Comparison of ENCODE assay signal across 28 mouse cellular contexts in the genomic region with DNA sequence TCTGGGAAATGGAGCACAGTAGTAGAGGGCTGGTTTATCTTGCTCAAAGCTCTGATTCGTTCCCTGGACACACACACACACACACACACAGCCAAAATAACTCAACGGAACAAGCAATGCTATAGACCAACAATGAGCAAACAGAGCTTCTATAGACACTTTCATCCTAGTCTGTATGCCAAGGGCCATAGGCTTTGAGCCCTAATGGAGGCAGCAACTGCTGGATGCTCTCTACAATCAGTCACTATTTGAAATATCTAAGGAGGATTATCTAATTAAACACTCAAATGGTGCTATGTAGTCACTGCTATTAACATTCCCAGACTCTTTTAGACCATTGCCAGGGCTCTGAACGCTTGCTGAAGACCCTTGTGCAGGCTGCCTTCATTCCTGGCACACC. TPM values are rescaled to one million over a fixed set of nuclear protein-coding genes. Genes with fewer than 3 reads are reported as not detected.
DNase-seq lines count a peak whose midpoint lies in the region; ATAC-seq and TF ChIP-seq lines count a peak whose summit lies in the region.
"Had no signal": no experiment of that assay in that cellular context is flagged by ENCODE, and none has a peak within 500 bp of the region (broad histone marks: within the 10 kb centered on the region; RNA-seq: fewer than 3 reads in every experiment).

No protein-coding gene starts in this region.

- no peak for TF ChIP-seq CTCF in olfactory bulb, adult 2 months (IDR thresholded peaks at IDR 0.05; ENCODE audit: insufficient read depth, low read depth, low read length)

- no peak overlapping the region for H3K9ac ChIP-seq in lung, embryonic 15.5 days
- H3K9ac ChIP-seq in midbrain, embryonic 11.5 days (ENCODE audit: low read length) = no peak overlapping the region
- H3K9ac ChIP-seq: forebrain, embryonic 12.5 days; forebrain, embryonic 15.5 days; heart, embryonic 12.5 days; heart, embryonic 15.5 days; hindbrain, embryonic 13.5 days had no signal

- WGBS in lung, embryonic 15.5 days = 34% methylated on average over 3 of the region's 3 CpGs
- 68% methylated on average over 3 of the region's 3 CpGs for WGBS in midbrain, embryonic 11.5 days
- WGBS in midbrain, embryonic 10.5 days = 66% methylated on average over 3 of the region's 3 CpGs
- 37% methylated on average over 3 of the region's 3 CpGs for WGBS in olfactory bulb, adult 2 months

- H3K27ac ChIP-seq in lung, embryonic 15.5 days = peak overlapping the region; percentile 77
- H3K27ac ChIP-seq in midbrain, embryonic 11.5 days (ENCODE audit: low read depth, low read length) = no peak overlapping the region
- no peak overlapping the region for H3K27ac ChIP-seq in midbrain, embryonic 10.5 days (replicated peaks)
- peak overlapping the region; percentile 15; the same call in 1 of the 2 replicates for H3K27ac ChIP-seq in olfactory bulb, adult 2 months (ENCODE audit: insufficient read depth, low read depth, low read length)
- H3K27ac ChIP-seq: forebrain, embryonic 12.5 days; forebrain, embryonic 15.5 days; gastrocnemius, adult 2 months; heart, embryonic 15.5 days; hindbrain, embryonic 10.5 days; hindbrain, embryonic 13.5 days had no signal

- H3K36me3 ChIP-seq in lung, embryonic 15.5 days = no peaks in the 10 kb centered on the region
- no peaks in the 10 kb centered on the region for H3K36me3 ChIP-seq in midbrain, embryonic 11.5 days (ENCODE audit: control insufficient read depth, insufficient read depth, low read length)
- no peaks in the 10 kb centered on the region for H3K36me3 ChIP-seq in midbrain, embryonic 10.5 days
- H3K36me3 ChIP-seq: forebrain, embryonic 12.5 days; forebrain, embryonic 15.5 days; heart, embryonic 12.5 days; heart, embryonic 15.5 days; hindbrain, embryonic 10.5 days; hindbrain, embryonic 13.5 days had no signal

- no peak for TF ChIP-seq POLR2A in olfactory bulb, adult 2 months (IDR thresholded peaks at IDR 0.05; ENCODE audit: insufficient read depth, low read depth, low read length)

- H3K4me3 ChIP-seq in lung, embryonic 15.5 days = no peak overlapping the region
- no peak overlapping the region for H3K4me3 ChIP-seq in midbrain, embryonic 11.5 days (ENCODE audit: low read depth, low read length)
- no peak overlapping the region for H3K4me3 ChIP-seq in midbrain, embryonic 10.5 days
- no peak overlapping the region for H3K4me3 ChIP-seq in olfactory bulb, adult 2 months (ENCODE audit: insufficient read depth, low read depth, low read length)
- H3K4me3 ChIP-seq: erythroblast, embryonic 14.5 days; forebrain, embryonic 12.5 days; forebrain, embryonic 15.5 days; gastrocnemius, adult 2 months; heart, embryonic 12.5 days; heart, embryonic 15.5 days; hindbrain, embryonic 10.5 days; hindbrain, embryonic 13.5 days had no signal

- no peaks in the 10 kb centered on the region for H3K27me3 ChIP-seq in lung, embryonic 15.5 days
- H3K27me3 ChIP-seq in midbrain, embryonic 11.5 days (ENCODE audit: control insufficient read depth, insufficient read depth, low read length) = no peaks in the 10 kb centered on the region; the same call in 1 of the 2 replicates
- peaks cover 36% of the 10 kb centered on the region for H3K27me3 ChIP-seq in midbrain, embryonic 10.5 days (ENCODE audit: low read depth, poor library complexity, severe bottlenecking)
- H3K27me3 ChIP-seq: forebrain, embryonic 15.5 days; heart, embryonic 12.5 days; heart, embryonic 15.5 days; Patski had no signal

- H3K4me1 ChIP-seq in lung, embryonic 15.5 days = peaks cover 49% of the 10 kb centered on the region
- H3K4me1 ChIP-seq in midbrain, embryonic 11.5 days (ENCODE audit: control insufficient read depth, insufficient read depth, low read length) = no peaks in the 10 kb centered on the region; the same call in 1 of the 2 replicates
- H3K4me1 ChIP-seq in midbrain, embryonic 10.5 days = peaks cover 29% of the 10 kb centered on the region
- peaks cover 4% of the 10 kb centered on the region for H3K4me1 ChIP-seq in olfactory bulb, adult 2 months (ENCODE audit: control insufficient read depth, insufficient read depth, low read length)

- ATAC-seq in frontal cortex, adult (ENCODE audit: low TSS enrichment) = peak; percentile 24; the same call in 1 of the 2 replicates
- peak; percentile 32; the same call in 1 of the 2 replicates for ATAC-seq in lung, embryonic 15.5 days (ENCODE audit: borderline replicate concordance, extremely low read depth, low FRiP score, low TSS enrichment)
- no peak for ATAC-seq in midbrain, embryonic 11.5 days (ENCODE audit: low FRiP score)
- ATAC-seq: forebrain, embryonic 15.5 days; hindbrain, embryonic 16.5 days; Patski had no signal

- no peak overlapping the region for H3K4me2 ChIP-seq in lung, embryonic 15.5 days
- no peak overlapping the region for H3K4me2 ChIP-seq in midbrain, embryonic 11.5 days
- H3K4me2 ChIP-seq: forebrain, embryonic 12.5 days; forebrain, embryonic 15.5 days; heart, embryonic 12.5 days; heart, embryonic 15.5 days; hindbrain, embryonic 13.5 days had no signal

- no peaks in the 10 kb centered on the region for H3K9me3 ChIP-seq in lung, embryonic 15.5 days
- no peaks in the 10 kb centered on the region for H3K9me3 ChIP-seq in midbrain, embryonic 11.5 days (ENCODE audit: control insufficient read depth, low read length)
- H3K9me3 ChIP-seq in midbrain, embryonic 10.5 days (replicated peaks) = no peaks in the 10 kb centered on the region
- H3K9me3 ChIP-seq: forebrain, embryonic 12.5 days; forebrain, embryonic 15.5 days; heart, embryonic 12.5 days; heart, embryonic 15.5 days; hindbrain, embryonic 10.5 days; hindbrain, embryonic 13.5 days had no signal

- DNase-seq in frontal cortex, postnatal 25 days (ENCODE audit: low spot score in 2 of 2) = no peak
- no peak for DNase-seq in lung, postnatal 14 days
- DNase-seq in midbrain, embryonic 11.5 days (ENCODE audit: low spot score, missing footprints) = peak; percentile 79
- DNase-seq in midbrain, embryonic 10.5 days (ENCODE audit: low spot score) = no peak
- DNase-seq in liver = no peak
- DNase-seq: adrenal gland, adult 2 months; cerebellum, adult 11 months; cerebellum, adult 2 months; cerebellum, adult 9-11 months; cerebellum, postnatal 36 days; embryo, embryonic 11 days; heart, adult 11 months; heart, postnatal 10 days; heart, postnatal 36 days had no signal

RNA-seq across cellular contexts. Expression of a gene that starts 34.1 kb away (rescaled TPM):
- polyA plus RNA-seq in lung, embryonic 15.5 days (2015; fragmentation: Nextera tagmentation; extraction: Ambion mirVana) = 0.14 and 0.19 TPM in 2 replicates
- polyA plus RNA-seq in midbrain, embryonic 11.5 days (2014; fragmentation: Nextera tagmentation; extraction: Ambion mirVana) = 0.11 TPM in 1 of 2 replicates, not detected in the other
- polyA plus RNA-seq in midbrain, embryonic 10.5 days (2016; fragmentation: Nextera tagmentation; extraction: Ambion mirVana) = 0.07 TPM in 1 of 2 replicates, not detected in the other
- polyA plus RNA-seq in olfactory bulb, adult 2 months (2012; ENCODE audit: insufficient read depth, insufficient read length, low replicate concordance, missing spikeins) = not detected in 2 replicates
- polyA plus RNA-seq: adrenal gland, adult 2 months; cortical plate, adult 2 months; erythroblast, embryonic 14.5 days; forebrain, embryonic 12.5 days; forebrain, embryonic 15.5 days; heart, embryonic 12.5 days; heart, embryonic 15.5 days; hindbrain, embryonic 13.5 days had no signal

Comparison
In these comparisons a context has a peak if more than half of its experiments do, and no peak if none do; other contexts are left out.
1. H3K27ac ChIP-seq: peak in lung, embryonic 15.5 days (single experiment) and olfactory bulb, adult 2 months (single experiment); none in midbrain, embryonic 11.5 days (single experiment) and midbrain, embryonic 10.5 days (single experiment).